Mouse (Mus musculus) CH12.LX (cell line): ENCODE results near the gene Timmdc1. TPM values are rescaled to one million over a fixed set of nuclear protein-coding genes. Genes with fewer than 3 reads are reported as not detected.

ENCODE experiments used
- DNase-seq: peaks from one replicate; pipeline ENCODE4 v3.0.0-alpha.2; 2013; ENCODE audit errors: extremely low read depth
- H3K27ac ChIP-seq: 2 replicates; pipeline ENCODE4 v1.5.1; 2012; ENCODE audit warnings: low read depth, mild to moderate bottlenecking, control low read depth, moderate library complexity; ENCODE audit not compliant: insufficient read depth
- H3K27me3 ChIP-seq: replicated peaks from 2 replicates; pipeline ENCODE3; 2012; ENCODE audit warnings: inconsistent platforms
- H3K36me3 ChIP-seq, 2 experiments: replicated peaks in 1 of 2; 2 replicates each; pipeline versions ENCODE3 to v1.6.1; 2012; ENCODE audit warnings: inconsistent platforms in 1 of 2, low read length in 1 of 2, mild to moderate bottlenecking in 1 of 2, mixed read lengths in 1 of 2, moderate library complexity in 1 of 2; ENCODE audit not compliant: control insufficient read depth in 1 of 2, insufficient read depth in 1 of 2
- H3K4me1 ChIP-seq, 2 experiments: 2 replicates each; pipeline ENCODE4 v1.6.1; 2012; ENCODE audit warnings: inconsistent platforms in 1 of 2, moderate library complexity in 1 of 2; ENCODE audit not compliant: insufficient read depth in 2 of 2, control insufficient read depth in 1 of 2
- H3K4me2 ChIP-seq: 2 replicates; pipeline ENCODE4 v1.6.1; 2012; ENCODE audit warnings: low read depth, mild to moderate bottlenecking, control low read depth; ENCODE audit not compliant: poor library complexity, insufficient read depth, severe bottlenecking
- H3K4me3 ChIP-seq, 3 experiments: fragments of 150-350 bp in 1 of 3; sonication (generic) in 1 of 3; replicated peaks in 1 of 3; 2 replicates each; pipeline versions ENCODE3 to v1.5.1; 2011 to 2012; ENCODE audit warnings: low read depth in 2 of 3, low read length in 2 of 3, mild to moderate bottlenecking in 2 of 3, moderate library complexity in 2 of 3, control low read depth in 1 of 3, improper control_type of control experiment in 1 of 3, inconsistent platforms in 1 of 3, mixed read lengths in 1 of 3; ENCODE audit not compliant: poor library complexity in 1 of 3
- H3K79me2 ChIP-seq: replicated peaks from 2 replicates; pipeline ENCODE4 v1.6.1; 2012; ENCODE audit warnings: mild to moderate bottlenecking, moderate library complexity; ENCODE audit not compliant: control insufficient read depth, poor library complexity, insufficient read depth, severe bottlenecking; ENCODE audit errors: extremely low read depth
- H3K9ac ChIP-seq: 2 replicates; pipeline ENCODE4 v1.6.1; 2012; ENCODE audit warnings: low read depth, mild to moderate bottlenecking, control low read depth, moderate library complexity; ENCODE audit not compliant: insufficient read depth
- H3K9me3 ChIP-seq: replicated peaks from 2 replicates; pipeline ENCODE3; 2012; ENCODE audit warnings: low read length, inconsistent platforms, mixed read lengths
- BHLHE40 ChIP-seq: IDR thresholded peaks from 2 replicates; pipeline ENCODE4 v1.6.1; 2011; ENCODE audit warnings: mild to moderate bottlenecking, low read depth, low read length, improper control_type of control experiment
- CHD1 ChIP-seq: IDR thresholded peaks from 2 replicates; pipeline ENCODE4 v1.6.1; 2012; ENCODE audit warnings: low read depth, low read length, improper control_type of control experiment, inconsistent platforms
- CHD2 ChIP-seq: IDR thresholded peaks from 2 replicates; pipeline ENCODE4 v1.6.1; 2011; ENCODE audit warnings: low read length, improper control_type of control experiment
- CTCF ChIP-seq, 2 experiments: IDR thresholded peaks in 1 of 2; conservative IDR thresholded peaks in 1 of 2; 2 replicates each; pipeline ENCODE4 v1.5.1; 2011 to 2012; ENCODE audit warnings: low read depth in 2 of 2, low read length in 2 of 2, improper control_type of control experiment in 1 of 2, inconsistent platforms in 1 of 2, mild to moderate bottlenecking in 1 of 2, moderate library complexity in 1 of 2
- ELF1 ChIP-seq: IDR thresholded peaks from 2 replicates; pipeline ENCODE4 v1.6.1; 2014; ENCODE audit warnings: low read depth, mild to moderate bottlenecking, inconsistent platforms, low read length, improper control_type of control experiment
- EP300 ChIP-seq: IDR thresholded peaks from 2 replicates; pipeline ENCODE4 v1.6.1; 2011; ENCODE audit warnings: low read length, improper control_type of control experiment
- ETS1 ChIP-seq: conservative IDR thresholded peaks from 2 replicates; pipeline ENCODE4 v1.6.1; 2012; ENCODE audit warnings: low read depth, mild to moderate bottlenecking, inconsistent platforms, low read length, improper control_type of control experiment, moderate library complexity
- HCFC1 ChIP-seq: IDR thresholded peaks from 2 replicates; pipeline ENCODE4 v1.6.1; 2012; ENCODE audit warnings: low read depth, mild to moderate bottlenecking, inconsistent platforms, low read length, improper control_type of control experiment
- IRF4 ChIP-seq: IDR thresholded peaks from 2 replicates; pipeline ENCODE4 v1.6.1; 2014; ENCODE audit warnings: low read depth, mild to moderate bottlenecking, inconsistent platforms, low read length, improper control_type of control experiment
- JUN ChIP-seq: IDR thresholded peaks from 2 replicates; pipeline ENCODE4 v1.6.1; 2011; ENCODE audit warnings: low read depth, mild to moderate bottlenecking, low read length, improper control_type of control experiment, moderate library complexity; ENCODE audit not compliant: insufficient read depth
- JUND ChIP-seq: conservative IDR thresholded peaks from 2 replicates; pipeline ENCODE4 v1.6.1; 2011; ENCODE audit warnings: low read depth, low read length, improper control_type of control experiment
- KAT2A ChIP-seq: IDR thresholded peaks from 2 replicates; pipeline ENCODE4 v1.6.1; 2012; ENCODE audit warnings: low read length, improper control_type of control experiment, inconsistent platforms; ENCODE audit not compliant: insufficient replicate concordance
- MAFK ChIP-seq: IDR thresholded peaks from 2 replicates; pipeline ENCODE4 v1.6.1; 2011; ENCODE audit warnings: low read length, improper control_type of control experiment; ENCODE audit not compliant: insufficient replicate concordance
- MAX ChIP-seq: IDR thresholded peaks from 2 replicates; pipeline ENCODE4 v1.6.1; 2011; ENCODE audit warnings: low read length, improper control_type of control experiment
- MAZ ChIP-seq: IDR thresholded peaks from 2 replicates; pipeline ENCODE4 v1.6.1; 2012; ENCODE audit warnings: low read depth, mild to moderate bottlenecking, inconsistent platforms, low read length, improper control_type of control experiment, moderate library complexity
- MEF2A ChIP-seq: IDR thresholded peaks from 2 replicates; pipeline ENCODE4 v1.6.1; 2014; ENCODE audit warnings: low read depth, mild to moderate bottlenecking, inconsistent platforms, low read length, improper control_type of control experiment, borderline replicate concordance
- MXI1 ChIP-seq: IDR thresholded peaks from 2 replicates; pipeline ENCODE4 v1.6.1; 2011; ENCODE audit warnings: mild to moderate bottlenecking, low read depth, low read length, improper control_type of control experiment
- MYC ChIP-seq: IDR thresholded peaks from 2 replicates; pipeline ENCODE4 v1.6.1; 2011; ENCODE audit warnings: low read depth, mild to moderate bottlenecking, improper control_type of control experiment, low read length
- NELFE ChIP-seq: IDR thresholded peaks from 2 replicates; pipeline ENCODE4 v1.6.1; 2011; ENCODE audit warnings: low read depth, low read length, improper control_type of control experiment
- NRF1 ChIP-seq: IDR thresholded peaks from 2 replicates; pipeline ENCODE4 v1.6.1; 2014; ENCODE audit warnings: low read depth, mild to moderate bottlenecking, inconsistent platforms, low read length, improper control_type of control experiment, moderate library complexity
- PAX5 ChIP-seq: IDR thresholded peaks from 2 replicates; pipeline ENCODE4 v1.6.1; 2012; ENCODE audit warnings: low read length, inconsistent platforms, mixed read lengths
- POLR2A ChIP-seq: IDR thresholded peaks from 2 replicates; pipeline ENCODE4 v1.6.1; 2011; ENCODE audit warnings: low read depth, mild to moderate bottlenecking, improper control_type of control experiment, low read length
- POLR2AphosphoS2 ChIP-seq: IDR thresholded peaks from 2 replicates; pipeline ENCODE4 v1.6.1; 2011; ENCODE audit warnings: low read depth, low read length, improper control_type of control experiment
- SIN3A ChIP-seq: IDR thresholded peaks from 2 replicates; pipeline ENCODE4 v1.6.1; 2012; ENCODE audit warnings: low read length, improper control_type of control experiment, inconsistent platforms
- SMC3 ChIP-seq: IDR thresholded peaks from 2 replicates; pipeline ENCODE4 v1.6.1; 2011; ENCODE audit warnings: low read depth, low read length, improper control_type of control experiment
- TCF12 ChIP-seq: IDR thresholded peaks from 2 replicates; pipeline ENCODE4 v1.6.1; 2014; ENCODE audit warnings: low read depth, mild to moderate bottlenecking, inconsistent platforms, low read length, improper control_type of control experiment
- USF1 ChIP-seq: IDR thresholded peaks from 2 replicates; pipeline ENCODE4 v1.6.1; 2014; ENCODE audit warnings: low read depth, mild to moderate bottlenecking, inconsistent platforms, low read length, improper control_type of control experiment
- USF2 ChIP-seq: conservative IDR thresholded peaks from 2 replicates; pipeline ENCODE4 v1.6.1; 2011; ENCODE audit warnings: low read depth, low read length, improper control_type of control experiment
- ZMIZ1 ChIP-seq: IDR thresholded peaks from 2 replicates; pipeline ENCODE4 v1.6.1; 2012; ENCODE audit warnings: low read depth, mild to moderate bottlenecking, inconsistent platforms, low read length, improper control_type of control experiment
- ZNF384 ChIP-seq: IDR thresholded peaks from 2 replicates; pipeline ENCODE4 v1.6.1; 2012; ENCODE audit warnings: low read depth, low read length, improper control_type of control experiment, inconsistent platforms
- dilution Hi-C: fragments of 300-500 bp; cut with MboI; formaldehyde crosslinking; loops from 2 replicates; pipeline ENCODE4 v1.14.3; 2020; ENCODE audit warnings: low sequenced_read_pairs; ENCODE audit not compliant: extremely low pct_unique_long_range_greater_than_20kb, extremely low pct_ligation_motif_present
- in situ Hi-C: fragments of 300-500 bp; cut with MboI; formaldehyde crosslinking; loops from 3 replicates; pipeline ENCODE4 v1.14.3; 2019; ENCODE audit warnings: low sequenced_read_pairs, low pct_ligation_motif_present, low pct_unique_long_range_greater_than_20kb, mixed read lengths
- polyA plus RNA-seq: library from polyadenylated mRNA; unstranded; fragments of >175 nt; gene quantifications from 2 replicates; pipeline ENCODE4 v1.2.1, GENCODE M21; 2012; ENCODE audit warnings: low read depth; ENCODE audit not compliant: insufficient read length
- total RNA-seq, 2 experiments: library from RNA; depleted of rRNA; stranded (reverse); fragments of 300-350 nt in 1 of 2; fragments of >200 nt in 1 of 2; gene quantifications; 2 replicates each; pipeline ENCODE4 v1.2.3; 2012 to 2014

Gene Timmdc1
- total and polyA plus RNA-seq, 3 experiments = 32.5 to 49.7 (median 45.1) TPM

- TF ChIP-seq MAZ = peak; percentile 89
- TF ChIP-seq NELFE = peak; percentile 49; the same call in 1 of the 2 replicates
- TF ChIP-seq KAT2A = no peak
- no peak for TF ChIP-seq USF1
- 0 out of 2 replicates have a peak, but pooled peaks have one; percentile 17 for TF ChIP-seq NRF1
- no peak; the same call in 1 of the 2 replicates for TF ChIP-seq ZMIZ1
- TF ChIP-seq MYC = no peak; the same call in 1 of the 2 replicates
- no peak for TF ChIP-seq MAFK
- peak; percentile 29; the same call in 1 of the 2 replicates for TF ChIP-seq CHD1
- no peak for TF ChIP-seq JUND
- TF ChIP-seq SMC3 = no peak
- TF ChIP-seq ELF1 = peak; percentile 57; the same call in 1 of the 2 replicates
- TF ChIP-seq POLR2AphosphoS2 = no peak
- TF ChIP-seq SIN3A = peak; percentile 69
- no peak for TF ChIP-seq CTCF (conservative IDR thresholded peaks at IDR 0.05 in 1 of 2, IDR thresholded peaks at IDR 0.05 in 1 of 2; ENCODE audit: low read depth in 2 of 2, low read length in 2 of 2)
- TF ChIP-seq POLR2A = peak; percentile 65
- peak; percentile 33; the same call in 1 of the 2 replicates for TF ChIP-seq BHLHE40
- TF ChIP-seq MAX = peak; percentile 51; the same call in 1 of the 2 replicates
Measured at GRCm38 (mm10) chr16:38456812-38457567, 65.5 kb downstream of the Timmdc1 start (continued).

- peaks cover under 1 to 20% of the 10 kb centered on the region in 2 experiments; a peak in 2 of 4 replicates for H3K4me1 ChIP-seq
- H3K79me2 ChIP-seq = peaks cover 69% of the 10 kb centered on the region
- H3K4me3 ChIP-seq = peak within 1 kb of the TSS; percentile 57 to 98 (median 83)
- in situ Hi-C loops = no loop called here
- H3K9me3 ChIP-seq = no peaks in the 10 kb centered on the region
- DNase-seq = no peak
- H3K4me2 ChIP-seq = peak within 1 kb of the TSS; percentile 85
- H3K36me3 ChIP-seq = peaks cover 0 to 3% of the 10 kb centered on the region in 2 experiments
- dilution Hi-C loops = no loop called here
- peak within 1 kb of the TSS; percentile 97 for H3K27ac ChIP-seq
- H3K27me3 ChIP-seq = no peaks in the 10 kb centered on the region
- H3K9ac ChIP-seq = peak within 1 kb of the TSS; percentile 97
- peak; percentile 31; the same call in 1 of the 2 replicates for TF ChIP-seq ETS1
- TF ChIP-seq JUND = 0 out of 2 replicates have a peak, but pooled peaks have one; percentile 45
- TF ChIP-seq HCFC1 = peak; percentile 30; the same call in 1 of the 2 replicates
- 0 out of 2 replicates have a peak, but pooled peaks have one; percentile 1 for TF ChIP-seq BHLHE40
- peak; percentile 42; the same call in 1 of the 2 replicates for TF ChIP-seq EP300
- no peak for TF ChIP-seq CTCF (conservative IDR thresholded peaks at IDR 0.05 in 1 of 2, IDR thresholded peaks at IDR 0.05 in 1 of 2; ENCODE audit: low read depth in 2 of 2, low read length in 2 of 2)
- TF ChIP-seq USF1 = no peak
- TF ChIP-seq MAZ = peak; percentile 88
- TF ChIP-seq MXI1 = peak; percentile 65
- no peak; the same call in 1 of the 2 replicates for TF ChIP-seq CHD2
- peak; percentile 67 for TF ChIP-seq POLR2A
- TF ChIP-seq TCF12 = peak; percentile 51
- no peak for TF ChIP-seq JUN
- 0 out of 2 replicates have a peak, but pooled peaks have one; percentile 46 for TF ChIP-seq MYC
- no peak for TF ChIP-seq ZNF384
- TF ChIP-seq USF2 = no peak
- TF ChIP-seq ZMIZ1 = peak; percentile 78
- TF ChIP-seq PAX5 = no peak
- 0 out of 2 replicates have a peak, but pooled peaks have one; percentile 24 for TF ChIP-seq IRF4
- no peak; the same call in 1 of the 2 replicates for TF ChIP-seq CHD1
- peak; percentile 64 for TF ChIP-seq ELF1
- TF ChIP-seq SIN3A = peak; percentile 73
- no peak for TF ChIP-seq MAFK
- TF ChIP-seq MEF2A = no peak; the same call in 1 of the 2 replicates
Measured at GRCm38 (mm10) chr16:38455511-38456418, 66.7 kb downstream of the Timmdc1 start, which contains the start of gene Cd80. Gene Cd80, plus strand, starts transcription at chr16:38455561.
